ENCODE assay signal across 25 mouse cellular contexts in genomic region chr14:84258633-84259032, GRCm38 (mm10).
"Had no signal": no experiment of that assay in that cellular context is flagged by ENCODE, and none has a peak within 500 bp of the region (broad histone marks: within the 10 kb centered on the region; RNA-seq: fewer than 3 reads in every experiment).

No protein-coding gene starts in this region.

- H3K9me3 ChIP-seq: heart, embryonic 13.5 days; heart, embryonic 15.5 days; hindbrain, embryonic 13.5 days; hindbrain, embryonic 15.5 days; kidney, embryonic 15.5 days; limb, embryonic 10.5 days; limb, embryonic 12.5 days; liver, embryonic 13.5 days had no signal

- H3K27me3 ChIP-seq: heart, embryonic 13.5 days; heart, embryonic 15.5 days; hindbrain, embryonic 13.5 days; hindbrain, embryonic 15.5 days; kidney, embryonic 15.5 days; limb, embryonic 12.5 days; liver, embryonic 13.5 days had no signal

- DNase-seq: gastrocnemius, postnatal 10 days; gastrocnemius, postnatal 25 days; heart, adult 18-20 months; heart, postnatal 14 days; heart, postnatal 36 days; kidney, adult 11 months; kidney, adult 2 months; kidney, adult 9 months; kidney, postnatal 14 days; kidney, postnatal 4 days; liver; liver, embryonic 13.5 days had no signal

- H3K36me3 ChIP-seq: heart, embryonic 13.5 days; heart, embryonic 15.5 days; hindbrain, embryonic 13.5 days; hindbrain, embryonic 15.5 days; kidney, embryonic 15.5 days; limb, embryonic 10.5 days; limb, embryonic 12.5 days; liver, embryonic 13.5 days had no signal

- H3K9ac ChIP-seq: heart, embryonic 13.5 days; heart, embryonic 15.5 days; hindbrain, embryonic 13.5 days; hindbrain, embryonic 15.5 days; kidney, embryonic 15.5 days; limb, embryonic 12.5 days; liver, embryonic 13.5 days had no signal

- H3K4me3 ChIP-seq: heart, embryonic 13.5 days; heart, embryonic 15.5 days; hindbrain, embryonic 13.5 days; hindbrain, embryonic 15.5 days; kidney, embryonic 15.5 days; layer of hippocampus, adult 2 months; left cerebral cortex, adult 2 months; limb, embryonic 10.5 days; limb, embryonic 12.5 days; liver, embryonic 13.5 days had no signal

- H3K4me2 ChIP-seq: heart, embryonic 11.5 days; heart, embryonic 13.5 days; heart, embryonic 15.5 days; hindbrain, embryonic 13.5 days; hindbrain, embryonic 15.5 days; kidney, embryonic 15.5 days; limb, embryonic 12.5 days; liver, embryonic 11.5 days; liver, embryonic 13.5 days had no signal

- H3K4me1 ChIP-seq: heart, embryonic 13.5 days; heart, embryonic 15.5 days; hindbrain, embryonic 13.5 days; hindbrain, embryonic 15.5 days; kidney, embryonic 15.5 days; limb, embryonic 10.5 days; limb, embryonic 12.5 days; liver, embryonic 13.5 days had no signal

- H3K27ac ChIP-seq: heart, embryonic 13.5 days; heart, embryonic 15.5 days; hindbrain, embryonic 13.5 days; hindbrain, embryonic 15.5 days; hindbrain, postnatal 0 days; kidney, embryonic 15.5 days; kidney, postnatal 0 days; layer of hippocampus, adult 2 months; left cerebral cortex, adult 2 months; limb, embryonic 10.5 days; limb, embryonic 12.5 days; liver, embryonic 13.5 days had no signal
